Mouse (Mus musculus): Measurements from ENCODE around the gene Dnm3. TPM values are rescaled to one million over a fixed set of nuclear protein-coding genes. Genes with fewer than 3 reads are reported as not detected.

The Dnm3 gene
- polyA plus RNA-seq, 1 experiment from 2014 or later = 3.6 TPM

DNA sequence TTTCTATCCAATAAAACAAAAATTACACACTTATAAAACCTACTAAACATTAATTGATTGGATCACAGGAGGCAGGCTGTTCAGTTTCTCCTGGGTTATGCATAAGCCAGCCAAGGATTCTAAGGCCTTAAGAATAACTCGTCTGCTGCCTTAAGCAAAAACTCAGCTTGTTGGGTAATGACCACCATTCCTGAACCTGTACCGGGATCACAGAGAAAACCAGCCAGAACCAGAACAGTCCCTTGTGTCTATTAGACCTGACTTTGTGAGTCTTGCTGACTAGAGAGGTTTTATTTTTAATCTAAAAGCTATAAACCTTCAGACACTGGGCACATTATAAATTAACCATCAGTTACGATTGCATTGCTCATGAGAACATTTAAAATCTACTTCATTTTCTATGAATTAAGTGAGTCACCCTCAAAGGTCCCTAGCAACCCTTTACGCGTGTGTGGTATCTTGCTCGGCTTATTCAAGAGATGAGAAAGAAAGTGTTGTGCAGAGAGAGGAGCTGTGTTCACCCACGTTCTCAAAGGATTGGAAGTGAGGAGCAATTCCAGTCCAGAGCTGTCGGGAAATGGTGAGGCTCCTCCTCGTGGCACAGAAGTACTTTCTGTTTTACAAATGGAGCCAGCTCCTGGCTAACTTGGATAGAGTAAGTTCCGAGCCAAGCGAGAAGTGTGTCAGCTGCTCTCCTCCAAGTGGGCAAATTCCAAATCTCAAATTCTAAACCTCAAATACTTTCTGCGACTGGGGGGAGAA, 178.1 kb downstream of the Dnm3 start:
- no peak overlapping the region for H3K4me3 ChIP-seq
- WGBS = 81% methylated on average over 12 of the region's 12 CpGs
- no peaks in the 10 kb centered on the region for H3K4me1 ChIP-seq
- H3K27ac ChIP-seq = no peak overlapping the region
- no peaks in the 10 kb centered on the region for H3K27me3 ChIP-seq (ENCODE audit: insufficient read depth, poor library complexity, severe bottlenecking)
- H3K36me3 ChIP-seq = no peaks in the 10 kb centered on the region
- H3K9me3 ChIP-seq = no peaks in the 10 kb centered on the region
- no peak for DNase-seq (ENCODE audit: low spot score)

DNA sequence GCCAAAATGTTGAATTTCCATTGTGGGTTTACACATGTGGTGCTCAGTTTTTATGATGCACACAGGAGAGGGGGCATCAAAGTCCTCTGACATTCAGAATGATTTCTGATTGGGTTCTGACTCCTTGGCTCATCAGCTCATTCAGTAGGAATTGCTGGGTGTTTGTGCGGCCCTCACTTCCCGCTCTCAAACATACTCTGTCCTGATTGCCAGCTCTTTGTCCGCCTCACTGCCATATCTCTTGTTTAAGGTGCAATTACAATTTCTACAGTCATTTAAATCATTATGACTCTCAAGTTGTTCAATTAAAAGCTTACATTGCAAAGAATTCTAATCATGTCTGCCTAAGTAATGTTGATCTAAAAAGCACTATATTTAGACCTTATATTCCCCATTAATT, 179.3 kb downstream of the Dnm3 start:
- Histone ChIP-seq H3K27me3 (ENCODE audit: insufficient read depth, poor library complexity, severe bottlenecking) (no peaks in the 10 kb centered on the region), H3K4me3 (no peak overlapping the region), H3K9me3 (no peaks in the 10 kb centered on the region), H3K36me3 (no peaks in the 10 kb centered on the region), H3K4me1 (no peaks in the 10 kb centered on the region), H3K27ac (no peak overlapping the region)
- 90% methylated on average over 3 of the region's 3 CpGs for WGBS
- DNase-seq (ENCODE audit: low spot score) = no peak

DNA sequence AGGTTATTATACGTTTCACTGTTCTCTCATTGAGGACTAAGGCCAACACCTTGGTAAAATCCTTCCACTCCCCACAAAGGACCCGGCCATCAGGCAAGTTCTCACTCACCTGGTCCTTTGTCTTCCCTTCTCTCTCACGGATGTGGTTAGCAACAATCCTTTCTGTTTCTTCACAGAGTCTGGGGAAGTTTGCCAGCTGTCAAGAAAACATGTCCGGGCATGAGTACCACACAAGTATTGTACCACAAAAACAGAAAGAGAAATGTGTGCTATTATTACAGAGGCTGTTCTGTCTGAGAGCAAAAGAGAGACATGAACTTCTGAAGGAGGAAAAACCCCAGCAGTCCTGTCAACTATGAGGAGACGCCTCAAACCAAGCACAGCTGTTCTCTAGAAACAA, 182.4 kb downstream of the Dnm3 start:
- H3K27me3 ChIP-seq (ENCODE audit: insufficient read depth, poor library complexity, severe bottlenecking) = no peaks in the 10 kb centered on the region
- no peak overlapping the region for H3K4me3 ChIP-seq
- WGBS = 74% methylated on average over 5 of the region's 5 CpGs
- DNase-seq (ENCODE audit: low spot score) = no peak
- H3K27ac ChIP-seq = no peak overlapping the region
- H3K9me3 ChIP-seq = no peaks in the 10 kb centered on the region
- H3K4me1 ChIP-seq = no peaks in the 10 kb centered on the region
- no peaks in the 10 kb centered on the region for H3K36me3 ChIP-seq

DNA sequence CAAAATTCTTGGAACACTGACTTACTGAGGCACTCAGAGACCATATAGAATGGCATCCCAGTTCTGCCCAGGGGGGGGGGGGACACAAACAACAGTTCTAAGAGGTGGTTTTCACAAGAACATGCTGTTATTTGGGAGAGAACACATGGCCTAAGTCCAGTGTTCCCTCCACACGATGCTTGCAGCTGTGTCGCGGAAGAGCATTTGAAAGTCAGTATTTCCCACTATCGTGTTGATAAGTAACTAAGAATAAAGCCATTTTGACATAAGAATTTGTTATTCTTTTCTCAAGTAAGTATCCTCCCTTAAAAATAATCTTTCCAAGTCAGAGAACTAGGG, 183.3 kb downstream of the Dnm3 start:
- Histone ChIP-seq H3K4me1 (no peaks in the 10 kb centered on the region), H3K27me3 (ENCODE audit: insufficient read depth, poor library complexity, severe bottlenecking) (no peaks in the 10 kb centered on the region), H3K4me3 (no peak overlapping the region), H3K36me3 (no peaks in the 10 kb centered on the region), H3K27ac (no peak overlapping the region), H3K9me3 (no peaks in the 10 kb centered on the region)
- 91% methylated on average over 4 of the region's 4 CpGs for WGBS
- DNase-seq (ENCODE audit: low spot score) = no peak

DNA sequence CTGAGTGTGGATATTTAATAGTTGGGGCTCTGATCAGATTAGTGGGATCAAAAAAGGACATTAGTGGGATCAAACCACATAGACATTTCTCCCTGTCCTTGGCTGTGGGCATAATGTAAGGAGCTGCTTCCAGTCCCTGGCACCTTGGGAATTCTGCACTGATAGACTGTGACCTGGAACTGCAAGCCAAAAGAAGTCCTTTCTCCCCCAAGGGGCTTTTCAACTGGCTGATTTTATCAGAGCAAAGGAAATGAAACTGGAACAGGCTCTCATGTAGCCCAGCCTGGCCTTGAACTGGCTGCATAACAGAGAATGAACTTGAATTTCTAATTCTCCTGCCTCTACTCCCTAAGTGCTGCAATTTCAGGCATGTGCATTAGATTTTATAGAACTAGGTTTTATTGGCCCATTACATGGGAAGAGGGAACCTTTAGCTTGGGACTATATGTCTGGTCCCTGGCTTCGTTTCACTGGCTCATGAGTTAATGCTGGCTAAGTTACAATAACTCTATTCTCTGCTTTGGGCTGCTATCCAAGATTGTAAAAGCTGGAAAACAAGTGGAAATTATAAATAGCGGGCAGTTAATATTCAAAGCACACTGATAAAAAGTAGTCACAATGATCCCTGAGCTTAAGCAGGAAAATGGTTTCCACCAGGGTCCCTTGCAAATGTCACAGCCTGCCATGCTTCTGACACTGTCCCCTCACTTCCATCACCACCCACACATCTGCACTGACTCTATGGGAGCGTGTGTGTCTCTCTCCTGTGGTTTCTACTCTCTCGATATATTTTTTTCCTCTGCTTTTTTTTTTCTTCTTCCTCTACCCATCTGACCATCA, 183.9 kb downstream of the Dnm3 start:
- 79% methylated on average over 4 of the region's 4 CpGs for WGBS
- H3K36me3 ChIP-seq = no peaks in the 10 kb centered on the region

DNA sequence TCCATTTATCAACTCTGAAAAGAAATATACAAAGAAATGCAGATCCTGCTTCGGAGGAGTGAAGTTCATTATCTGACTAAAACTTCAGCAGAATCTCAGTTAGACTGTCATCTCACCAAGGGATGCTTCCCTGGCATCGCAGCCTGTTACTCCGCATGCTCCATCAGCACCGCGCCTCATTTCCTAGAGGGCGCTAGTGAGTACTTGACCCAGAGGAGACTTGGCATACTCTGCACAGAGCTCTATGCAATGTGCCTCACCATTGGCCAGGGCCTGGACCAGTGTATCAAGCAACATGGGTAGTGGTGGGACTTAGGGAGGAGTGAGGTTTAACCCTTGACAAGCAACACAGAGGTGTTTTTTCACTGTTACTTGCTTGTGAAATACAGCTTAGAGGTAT, 190.9 kb downstream of the Dnm3 start:
- H3K9me3 ChIP-seq = no peaks in the 10 kb centered on the region
- H3K4me1 ChIP-seq = peaks cover 3% of the 10 kb centered on the region
- H3K27me3 ChIP-seq (ENCODE audit: insufficient read depth, poor library complexity, severe bottlenecking) = no peaks in the 10 kb centered on the region
- no peak overlapping the region for H3K4me3 ChIP-seq
- H3K36me3 ChIP-seq = no peaks in the 10 kb centered on the region
- no peak for DNase-seq (ENCODE audit: low spot score)
- no peak overlapping the region for H3K27ac ChIP-seq
- 46% methylated on average over 6 of the region's 6 CpGs for WGBS

More for the DNA sequence above, 183.9 kb downstream of the Dnm3 start:
- no peaks in the 10 kb centered on the region for H3K4me1 ChIP-seq
- H3K27me3 ChIP-seq (ENCODE audit: insufficient read depth, poor library complexity, severe bottlenecking) = no peaks in the 10 kb centered on the region
- no peak overlapping the region for H3K27ac ChIP-seq
- no peak overlapping the region for H3K4me3 ChIP-seq
- DNase-seq (ENCODE audit: low spot score) = no peak
- no peaks in the 10 kb centered on the region for H3K9me3 ChIP-seq

DNA sequence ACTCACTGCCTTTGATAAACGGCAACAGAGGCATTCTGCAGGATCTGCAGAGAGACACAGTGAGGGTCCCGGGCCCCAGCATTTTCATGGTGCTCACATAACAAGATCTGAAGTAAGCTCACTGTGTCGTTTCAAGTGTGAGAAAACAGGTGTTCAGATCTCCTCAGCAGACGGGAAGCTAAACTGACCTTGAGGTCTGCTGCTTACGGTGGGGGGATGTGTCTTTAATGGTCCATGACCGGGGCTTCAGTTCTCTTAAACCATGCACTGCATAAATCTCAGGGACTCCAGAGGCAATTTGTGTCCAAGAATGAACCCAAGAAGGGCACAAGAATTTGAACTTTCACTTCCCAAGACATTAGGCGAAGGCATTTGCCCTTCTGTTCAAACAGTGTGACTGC, 195.9 kb downstream of the Dnm3 start:
- Histone ChIP-seq H3K27me3 (ENCODE audit: insufficient read depth, poor library complexity, severe bottlenecking) (no peaks in the 10 kb centered on the region), H3K27ac (peak overlapping the region; percentile 42; the same call in 1 of the 2 replicates), H3K4me3 (no peak overlapping the region), H3K9me3 (no peaks in the 10 kb centered on the region), H3K36me3 (no peaks in the 10 kb centered on the region), H3K4me1 (peaks cover 7% of the 10 kb centered on the region)
- WGBS = 50% methylated on average over 7 of the region's 7 CpGs
- no peak for DNase-seq (ENCODE audit: low spot score)

DNA sequence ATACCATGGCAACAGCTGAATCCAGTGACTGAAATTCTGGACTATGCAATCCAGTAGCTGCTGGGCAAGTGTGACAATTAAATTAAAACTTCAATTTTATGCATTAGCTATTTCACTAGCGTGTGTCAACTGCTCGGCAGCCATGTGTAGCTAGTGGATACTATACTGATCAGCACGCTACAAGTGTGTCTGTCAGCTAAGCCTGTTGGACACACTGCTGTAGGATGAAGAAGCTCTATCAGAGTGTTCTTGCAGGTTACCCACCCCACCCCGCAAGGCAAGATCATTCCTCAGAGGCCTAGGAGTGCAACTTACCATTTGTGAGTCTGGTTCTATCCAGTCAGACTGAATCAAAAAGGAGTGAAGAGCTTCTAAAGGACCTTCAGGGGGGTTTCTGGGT, 197.8 kb downstream of the Dnm3 start:
- no peaks in the 10 kb centered on the region for H3K27me3 ChIP-seq (ENCODE audit: insufficient read depth, poor library complexity, severe bottlenecking)
- no peak overlapping the region for H3K4me3 ChIP-seq
- no peak for DNase-seq (ENCODE audit: low spot score)
- WGBS = 89% methylated on average over 4 of the region's 4 CpGs
- no peaks in the 10 kb centered on the region for H3K9me3 ChIP-seq
- H3K4me1 ChIP-seq = peaks cover 7% of the 10 kb centered on the region
- no peaks in the 10 kb centered on the region for H3K36me3 ChIP-seq
- no peak overlapping the region for H3K27ac ChIP-seq

DNA sequence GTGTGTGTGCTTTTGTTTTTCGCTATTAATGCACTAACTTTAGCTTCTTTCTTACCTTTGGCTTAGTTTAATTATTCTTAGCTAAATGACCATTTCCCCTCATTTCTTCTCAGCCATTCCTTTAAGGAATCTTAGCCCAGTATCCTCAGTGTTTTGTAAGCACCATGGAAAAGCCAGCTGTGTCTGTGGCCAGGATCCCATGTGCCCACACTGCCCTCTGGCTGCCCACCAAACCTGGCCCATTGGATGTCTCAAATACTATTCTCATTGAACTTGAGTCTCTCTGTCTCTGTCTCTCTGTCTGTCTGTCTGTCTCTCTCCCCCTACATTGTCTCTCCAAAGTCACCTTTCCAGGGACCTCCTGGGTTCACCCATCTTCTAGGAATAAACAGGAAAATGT, 201.8 kb downstream of the Dnm3 start:
- H3K27me3 ChIP-seq (ENCODE audit: insufficient read depth, poor library complexity, severe bottlenecking) = no peaks in the 10 kb centered on the region
- DNase-seq (ENCODE audit: low spot score) = no peak
- no peaks in the 10 kb centered on the region for H3K4me1 ChIP-seq
- H3K27ac ChIP-seq = no peak overlapping the region
- no peak overlapping the region for H3K4me3 ChIP-seq
- WGBS = 94% methylated on average over 1 of the region's 1 CpGs
- H3K36me3 ChIP-seq = no peaks in the 10 kb centered on the region
- no peaks in the 10 kb centered on the region for H3K9me3 ChIP-seq

DNA sequence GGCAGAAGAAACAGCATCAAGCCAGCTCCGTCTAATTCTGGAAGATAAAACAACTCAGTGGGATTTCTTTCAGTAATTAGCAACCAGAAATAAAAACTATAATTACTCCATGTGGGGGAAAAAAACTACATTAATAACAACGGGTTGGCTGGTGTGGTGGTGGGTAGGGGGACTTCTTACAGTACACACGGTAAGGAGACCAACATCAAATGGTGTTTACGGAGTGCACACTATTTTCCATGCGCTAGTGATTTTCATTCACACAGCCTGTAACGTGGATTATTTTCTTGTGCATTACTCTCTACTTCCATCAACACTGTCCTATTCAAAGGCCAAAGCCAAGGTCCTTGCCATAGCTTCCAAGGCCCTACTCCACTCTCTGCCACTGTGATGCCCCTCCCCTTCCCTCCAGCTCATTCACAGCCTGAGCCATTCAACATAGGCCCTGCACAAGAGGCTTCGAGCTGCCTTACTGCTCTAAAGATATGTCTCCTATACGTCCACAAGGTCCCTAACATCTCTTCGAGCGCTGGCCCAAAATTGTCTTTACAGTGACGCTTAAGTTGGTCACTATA, 203.1 kb downstream of the Dnm3 start:
- DNase-seq (ENCODE audit: low spot score) = no peak
- Histone ChIP-seq H3K36me3 (no peaks in the 10 kb centered on the region), H3K27me3 (ENCODE audit: insufficient read depth, poor library complexity, severe bottlenecking) (no peaks in the 10 kb centered on the region), H3K4me1 (no peaks in the 10 kb centered on the region), H3K27ac (no peak overlapping the region), H3K9me3 (no peaks in the 10 kb centered on the region), H3K4me3 (no peak overlapping the region)
- WGBS = 89% methylated on average over 11 of the region's 11 CpGs

DNA sequence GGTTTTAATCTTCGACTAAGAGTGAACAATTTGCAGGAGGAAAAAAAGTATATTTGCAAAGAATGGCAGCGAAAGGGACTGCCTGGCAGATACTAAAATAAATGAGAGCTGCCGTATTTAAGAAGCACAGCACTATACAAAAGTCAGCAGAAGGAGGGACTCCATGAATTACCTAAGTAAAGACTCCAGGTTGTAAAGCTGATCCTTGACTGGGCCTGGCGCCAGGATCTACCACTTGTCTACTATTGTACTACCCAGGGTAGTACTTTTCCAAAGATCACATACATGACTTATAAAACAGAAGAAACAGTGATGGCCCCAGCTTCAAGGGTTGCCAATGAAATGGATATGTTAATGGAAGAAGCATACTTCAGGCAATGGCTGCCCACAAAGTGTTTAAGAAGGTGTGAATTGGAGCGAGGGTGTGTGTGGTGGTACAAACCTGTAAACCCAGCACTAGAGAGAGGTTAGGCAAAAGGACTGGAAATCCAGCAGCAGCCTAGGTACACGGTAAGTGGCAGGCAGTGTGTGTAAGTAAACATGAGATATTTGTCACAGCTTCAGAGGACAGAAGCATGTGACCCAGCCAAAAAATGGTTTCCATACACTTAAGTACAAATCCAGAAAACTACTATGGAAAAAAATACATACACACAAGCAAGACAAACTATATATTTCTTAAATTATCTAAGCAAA, 220.8 kb downstream of the Dnm3 start:
- Histone ChIP-seq H3K27ac (no peak overlapping the region), H3K4me1 (no peaks in the 10 kb centered on the region), H3K9me3 (no peaks in the 10 kb centered on the region), H3K4me3 (no peak overlapping the region), H3K27me3 (ENCODE audit: insufficient read depth, poor library complexity, severe bottlenecking) (no peaks in the 10 kb centered on the region), H3K36me3 (no peaks in the 10 kb centered on the region)
- DNase-seq (ENCODE audit: low spot score) = no peak
- WGBS = 88% methylated on average over 6 of the region's 6 CpGs

DNA sequence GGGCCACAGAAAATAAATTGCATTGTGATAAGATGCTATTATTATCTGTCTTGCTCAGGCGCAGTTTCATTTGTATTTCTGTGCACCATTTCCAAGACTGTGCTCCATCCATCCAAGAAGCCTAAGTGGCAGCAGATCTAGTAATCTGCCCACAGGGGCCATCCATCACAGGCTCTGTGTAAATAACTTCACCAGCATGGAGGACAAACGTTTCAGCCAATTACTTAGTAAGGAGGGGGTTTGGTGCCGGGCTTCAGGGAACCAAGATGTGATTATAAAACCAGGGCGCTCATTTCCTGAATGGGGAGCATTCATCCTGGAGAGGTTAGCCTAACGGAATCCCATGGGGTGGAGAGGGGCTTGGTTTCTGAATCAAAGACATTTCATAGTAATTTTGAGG, 222.9 kb downstream of the Dnm3 start:
- H3K4me1 ChIP-seq = no peaks in the 10 kb centered on the region
- H3K27me3 ChIP-seq (ENCODE audit: insufficient read depth, poor library complexity, severe bottlenecking) = no peaks in the 10 kb centered on the region
- H3K4me3 ChIP-seq = no peak overlapping the region
- WGBS = 47% methylated on average over 5 of the region's 5 CpGs
- no peak for DNase-seq (ENCODE audit: low spot score)
- no peaks in the 10 kb centered on the region for H3K36me3 ChIP-seq
- no peaks in the 10 kb centered on the region for H3K9me3 ChIP-seq
- H3K27ac ChIP-seq = no peak overlapping the region

Measured in heart, embryonic 10.5 days (tissue).